ENCODE assay signal across 29 mouse cellular contexts in the genomic region with DNA sequence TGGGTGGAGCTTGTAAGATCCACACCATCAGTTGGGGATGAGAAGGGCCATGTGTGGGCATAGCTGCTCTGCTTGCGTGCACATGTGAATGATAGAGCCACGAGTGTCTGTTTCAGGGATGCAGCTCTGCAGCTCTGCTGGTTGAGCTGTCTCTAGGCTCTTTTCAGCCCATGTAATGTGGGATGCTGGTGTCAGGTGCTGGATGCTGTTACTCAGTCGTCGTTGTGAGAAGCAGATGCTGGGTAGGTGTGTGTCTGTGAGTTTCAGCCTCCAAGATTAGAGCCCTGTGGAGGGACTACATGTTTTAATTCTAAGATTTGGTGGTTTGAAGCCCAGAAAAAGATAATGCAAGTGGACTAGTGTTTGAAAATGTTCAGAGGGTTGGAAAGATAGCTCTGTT.
A peak's percentile ranks its signal among the peaks of the same experiment; 100 is the strongest.
DNase-seq lines count a peak whose midpoint lies in the region; ATAC-seq lines count a peak whose summit lies in the region.
"Had no signal": no experiment of that assay in that cellular context is flagged by ENCODE, and none has a peak within 500 bp of the region (broad histone marks: within the 10 kb centered on the region; RNA-seq: fewer than 3 reads in every experiment).

No protein-coding gene starts in this region.

- peak; percentile 11 for DNase-seq in layer of hippocampus, adult 9-11 months
- no peak for DNase-seq in layer of hippocampus, postnatal 25 days (ENCODE audit: extremely low spot score in 1 of 2, low spot score in 1 of 2)
- DNase-seq in right cerebral cortex, postnatal 25 days = peak; percentile 55
- no peak for DNase-seq in right cerebral cortex, postnatal 4 days
- DNase-seq in left cerebral cortex, postnatal 25 days (ENCODE audit: low spot score in 2 of 2) = peak; percentile 27 to 94
- DNase-seq: adrenal gland, postnatal 10 days; cerebellum, adult 2 months; cerebellum, postnatal 25 days; embryo, embryonic 11 days; gastrocnemius, adult 2 months; heart, postnatal 4 days; kidney, adult 8-10 months; kidney, postnatal 10 days; liver; lung, postnatal 36 days; thymus, adult 2 months; thymus, postnatal 4 days had no signal

- whole genome bisulfite sequencing in hindbrain, embryonic 12.5 days = 87% methylated on average over 4 of the region's 4 CpGs

- H3K9me3 ChIP-seq in hindbrain, embryonic 12.5 days (replicated peaks) = no peaks in the 10 kb centered on the region
- H3K9me3 ChIP-seq: embryonic facial prominence, embryonic 13.5 days; forebrain, embryonic 15.5 days; heart, embryonic 10.5 days; intestine, embryonic 15.5 days; liver, embryonic 15.5 days; lung, embryonic 15.5 days; neural tube, embryonic 15.5 days had no signal

- no peaks in the 10 kb centered on the region for H3K27me3 ChIP-seq in hindbrain, embryonic 12.5 days
- H3K27me3 ChIP-seq: intestine, embryonic 15.5 days; liver, embryonic 15.5 days; lung, embryonic 15.5 days; megakaryocyte, embryonic 14.5 days had no signal

- no peak for ATAC-seq in erythroblast, adult 5-6 weeks (replicated peaks; ENCODE audit: low FRiP score, poor library complexity, severe bottlenecking)
- ATAC-seq in hindbrain, embryonic 12.5 days (ENCODE audit: low FRiP score) = no peak
- ATAC-seq: forebrain, embryonic 15.5 days; hindbrain, embryonic 16.5 days; intestine, embryonic 15.5 days had no signal

- H3K4me1 ChIP-seq in hindbrain, embryonic 12.5 days = no peaks in the 10 kb centered on the region
- H3K4me1 ChIP-seq: forebrain, embryonic 15.5 days; heart, embryonic 10.5 days; intestine, embryonic 15.5 days; liver, embryonic 15.5 days; lung, embryonic 15.5 days; megakaryocyte, embryonic 14.5 days had no signal

- H3K4me3 ChIP-seq in hindbrain, embryonic 12.5 days = no peak overlapping the region
- H3K4me3 ChIP-seq: embryonic facial prominence, embryonic 13.5 days; forebrain, embryonic 15.5 days; gastrocnemius, adult 2 months; heart, embryonic 10.5 days; intestine, embryonic 15.5 days; layer of hippocampus, adult 2 months; liver, embryonic 15.5 days; lung, embryonic 15.5 days; megakaryocyte, embryonic 14.5 days; neural tube, embryonic 15.5 days had no signal

- H3K4me2 ChIP-seq in hindbrain, embryonic 12.5 days (replicated peaks) = no peak overlapping the region
- H3K4me2 ChIP-seq: embryonic facial prominence, embryonic 13.5 days; forebrain, embryonic 15.5 days; intestine, embryonic 15.5 days; liver, embryonic 15.5 days; lung, embryonic 15.5 days; neural tube, embryonic 15.5 days had no signal

- intact Hi-C loops in left cerebral cortex, postnatal 25 days (cut with DNase I) = no loop called here

- H3K27ac ChIP-seq in hindbrain, embryonic 12.5 days = no peak overlapping the region
- H3K27ac ChIP-seq: embryonic facial prominence, embryonic 13.5 days; forebrain, embryonic 15.5 days; gastrocnemius, adult 2 months; heart, embryonic 10.5 days; intestine, embryonic 15.5 days; layer of hippocampus, adult 2 months; liver, embryonic 15.5 days; lung, embryonic 15.5 days; neural tube, embryonic 15.5 days had no signal

- H3K36me3 ChIP-seq in hindbrain, embryonic 12.5 days = no peaks in the 10 kb centered on the region
- H3K36me3 ChIP-seq: embryonic facial prominence, embryonic 13.5 days; forebrain, embryonic 15.5 days; heart, embryonic 10.5 days; intestine, embryonic 15.5 days; liver, embryonic 15.5 days; lung, embryonic 15.5 days; neural tube, embryonic 15.5 days had no signal

- H3K9ac ChIP-seq in hindbrain, embryonic 12.5 days = no peak overlapping the region
- H3K9ac ChIP-seq: embryonic facial prominence, embryonic 13.5 days; forebrain, embryonic 15.5 days; intestine, embryonic 15.5 days; liver, embryonic 15.5 days; lung, embryonic 15.5 days; neural tube, embryonic 15.5 days had no signal

Comparison
In these comparisons a context has a peak if more than half of its experiments do, and no peak if none do; other contexts are left out.
1. DNase-seq: peak in layer of hippocampus, adult 9-11 months (single experiment), right cerebral cortex, postnatal 25 days (single experiment) and left cerebral cortex, postnatal 25 days (2 of 2); none in layer of hippocampus, postnatal 25 days (0 of 2) and right cerebral cortex, postnatal 4 days (single experiment).